ENCODE assay signal across 8 mouse cellular contexts in genomic region chr3:36552406-36553047, GRCm38 (mm10). TPM values are rescaled to one million over a fixed set of nuclear protein-coding genes. Genes with fewer than 3 reads are reported as not detected.
DNase-seq lines count a peak whose midpoint lies in the region; ATAC-seq and TF ChIP-seq lines count a peak whose summit lies in the region.

Exosc9 (plus strand) TSS chr3:36552606.

- H3K27ac ChIP-seq in CH12.LX (ENCODE audit: insufficient read depth, low read depth): no peak within 1 kb of the TSS
- peak within 1 kb of the TSS; percentile 85 for H3K27ac ChIP-seq in forebrain, embryonic 12.5 days
- 0 out of 2 replicates have a peak within 1 kb of the TSS, but pooled peaks have one; percentile 5 for H3K27ac ChIP-seq in heart, postnatal 0 days (ENCODE audit: low read depth)
- H3K27ac ChIP-seq in liver, postnatal 0 days (ENCODE audit: low read depth): peak within 1 kb of the TSS; percentile 37; the same call in 1 of the 2 replicates
- H3K27ac ChIP-seq in neural tube, embryonic 14.5 days (ENCODE audit: low read depth, low read length): peak within 1 kb of the TSS; percentile 81

- peaks cover 27 to 39% of the 10 kb centered on the region in 2 experiments for H3K36me3 ChIP-seq in CH12.LX (replicated peaks in 1 of 2; ENCODE audit: control insufficient read depth in 1 of 2, insufficient read depth in 1 of 2, low read length in 1 of 2)
- peaks cover 30% of the 10 kb centered on the region for H3K36me3 ChIP-seq in forebrain, embryonic 12.5 days (replicated peaks)
- H3K36me3 ChIP-seq in heart, postnatal 0 days (replicated peaks; ENCODE audit: control insufficient read depth, insufficient read depth, low read length): peaks cover 30% of the 10 kb centered on the region
- H3K36me3 ChIP-seq in liver, postnatal 0 days (replicated peaks; ENCODE audit: insufficient read depth, low read length): peaks cover 27% of the 10 kb centered on the region
- peaks cover 21% of the 10 kb centered on the region for H3K36me3 ChIP-seq in neural tube, embryonic 14.5 days (ENCODE audit: control insufficient read depth, insufficient read depth, low read length)

- H3K4me3 ChIP-seq in CH12.LX (replicated peaks in 1 of 3; ENCODE audit: low read depth in 2 of 3, low read length in 2 of 3, poor library complexity in 1 of 3): peak within 1 kb of the TSS; percentile 81 to 98 (median 81)
- H3K4me3 ChIP-seq in forebrain, embryonic 12.5 days (replicated peaks): peak within 1 kb of the TSS; percentile 78
- H3K4me3 ChIP-seq in heart, postnatal 0 days (ENCODE audit: low read depth, low read length): peak within 1 kb of the TSS; percentile 61
- peak within 1 kb of the TSS; percentile 85 for H3K4me3 ChIP-seq in liver, postnatal 0 days (ENCODE audit: low read depth, low read length)
- H3K4me3 ChIP-seq in neural tube, embryonic 14.5 days (ENCODE audit: low read depth, low read length): peak within 1 kb of the TSS; percentile 75

- TF ChIP-seq RAD21 in CH12.LX (IDR thresholded peaks at IDR 0.05; ENCODE audit: low read depth, low read length): no peak

- ATAC-seq in forebrain, embryonic 12.5 days (ENCODE audit: low FRiP score): peak; percentile 97
- ATAC-seq in heart, postnatal 0 days (ENCODE audit: insufficient read depth, low read depth): peak; percentile 94
- peak; percentile 97 for ATAC-seq in liver, postnatal 0 days
- ATAC-seq in neural tube, embryonic 14.5 days (ENCODE audit: low read depth): peak; percentile 97

- under 1% methylated on average over 39 of the region's 39 CpGs for WGBS in forebrain, embryonic 12.5 days
- under 1% methylated on average over 39 of the region's 39 CpGs for WGBS in heart, postnatal 0 days
- WGBS in large intestine, adult 2 months: under 1% methylated on average over 39 of the region's 39 CpGs
- under 1% methylated on average over 39 of the region's 39 CpGs for WGBS in liver, postnatal 0 days (ENCODE audit: insufficient replicate concordance)
- 0% methylated on average over 39 of the region's 39 CpGs for WGBS in neural tube, embryonic 14.5 days

- peaks cover 11% of the 10 kb centered on the region for H3K79me2 ChIP-seq in CH12.LX (replicated peaks; ENCODE audit: control insufficient read depth, extremely low read depth, insufficient read depth, poor library complexity, severe bottlenecking)

- dilution Hi-C loops in CH12.LX (cut with MboI; ENCODE audit: extremely low pct_ligation_motif_present, extremely low pct_unique_long_range_greater_than_20kb, low sequenced_read_pairs): no loop called here

- no peaks in the 10 kb centered on the region for H3K27me3 ChIP-seq in CH12.LX (replicated peaks)
- no peaks in the 10 kb centered on the region for H3K27me3 ChIP-seq in forebrain, embryonic 12.5 days
- H3K27me3 ChIP-seq in heart, postnatal 0 days (ENCODE audit: control insufficient read depth, insufficient read depth, low read length): no peaks in the 10 kb centered on the region
- H3K27me3 ChIP-seq in liver, postnatal 0 days (ENCODE audit: insufficient read depth, low read length): no peaks in the 10 kb centered on the region
- no peaks in the 10 kb centered on the region for H3K27me3 ChIP-seq in neural tube, embryonic 14.5 days (ENCODE audit: control insufficient read depth, insufficient read depth, low read length)

- peak; percentile 86 for TF ChIP-seq POLR2A in CH12.LX (IDR thresholded peaks at IDR 0.05; ENCODE audit: low read depth, low read length)

- H3K4me2 ChIP-seq in CH12.LX (ENCODE audit: insufficient read depth, low read depth, poor library complexity, severe bottlenecking): peak within 1 kb of the TSS; percentile 71
- H3K4me2 ChIP-seq in forebrain, embryonic 12.5 days: peak within 1 kb of the TSS; percentile 80
- peak within 1 kb of the TSS; percentile 78 for H3K4me2 ChIP-seq in heart, postnatal 0 days (ENCODE audit: low read depth, low read length)
- peak within 1 kb of the TSS; percentile 80 for H3K4me2 ChIP-seq in liver, postnatal 0 days (ENCODE audit: low read depth, low read length)
- peak within 1 kb of the TSS; percentile 87 for H3K4me2 ChIP-seq in neural tube, embryonic 14.5 days (ENCODE audit: low read depth, low read length)

- peak within 1 kb of the TSS; percentile 88 for H3K9ac ChIP-seq in CH12.LX (ENCODE audit: insufficient read depth, low read depth)
- peak within 1 kb of the TSS; percentile 80 for H3K9ac ChIP-seq in forebrain, embryonic 12.5 days
- H3K9ac ChIP-seq in heart, postnatal 0 days (replicated peaks; ENCODE audit: low read depth, low read length): peak within 1 kb of the TSS; percentile 58
- H3K9ac ChIP-seq in liver, postnatal 0 days (replicated peaks): peak within 1 kb of the TSS; percentile 75
- H3K9ac ChIP-seq in neural tube, embryonic 14.5 days (replicated peaks; ENCODE audit: low read depth, low read length): peak within 1 kb of the TSS; percentile 68

- H3K4me1 ChIP-seq in CH12.LX (ENCODE audit: control insufficient read depth in 1 of 2, insufficient read depth in 2 of 2): peaks cover 2 to 16% of the 10 kb centered on the region in 2 experiments; a peak in 2 of 4 replicates
- peaks cover 17% of the 10 kb centered on the region for H3K4me1 ChIP-seq in forebrain, embryonic 12.5 days
- H3K4me1 ChIP-seq in heart, postnatal 0 days (ENCODE audit: control insufficient read depth, insufficient read depth): no peaks in the 10 kb centered on the region
- H3K4me1 ChIP-seq in liver, postnatal 0 days (ENCODE audit: insufficient read depth): peaks cover 8% of the 10 kb centered on the region; the same call in 1 of the 2 replicates
- H3K4me1 ChIP-seq in neural tube, embryonic 14.5 days (ENCODE audit: control insufficient read depth, insufficient read depth, low read length): peaks cover 12% of the 10 kb centered on the region; the same call in 1 of the 2 replicates

- H3K9me3 ChIP-seq in CH12.LX (replicated peaks; ENCODE audit: low read length): no peaks in the 10 kb centered on the region
- no peaks in the 10 kb centered on the region for H3K9me3 ChIP-seq in forebrain, embryonic 12.5 days
- no peaks in the 10 kb centered on the region for H3K9me3 ChIP-seq in heart, postnatal 0 days (replicated peaks; ENCODE audit: control insufficient read depth, low read length)
- H3K9me3 ChIP-seq in liver, postnatal 0 days (ENCODE audit: low read length): no peaks in the 10 kb centered on the region
- no peaks in the 10 kb centered on the region for H3K9me3 ChIP-seq in neural tube, embryonic 14.5 days (ENCODE audit: control insufficient read depth, low read length)

- no peak for TF ChIP-seq CTCF in CH12.LX (conservative IDR thresholded peaks at IDR 0.05 in 1 of 2, IDR thresholded peaks at IDR 0.05 in 1 of 2; ENCODE audit: low read depth in 2 of 2, low read length in 2 of 2)
- TF ChIP-seq CTCF in heart, postnatal 0 days (IDR thresholded peaks at IDR 0.05; ENCODE audit: low read depth): 0 out of 2 replicates have a peak, but pooled peaks have one; percentile 0
- no peak for TF ChIP-seq CTCF in liver, postnatal 0 days (IDR thresholded peaks at IDR 0.05; ENCODE audit: low read depth)

- TF ChIP-seq EP300 in CH12.LX (IDR thresholded peaks at IDR 0.05; ENCODE audit: low read length): no peak
- no peak for TF ChIP-seq EP300 in heart, postnatal 0 days (IDR thresholded peaks at IDR 0.05; ENCODE audit: low read depth)
- TF ChIP-seq EP300 in liver, postnatal 0 days (IDR thresholded peaks at IDR 0.05; ENCODE audit: low read depth): no peak

- in situ Hi-C loops in CH12.LX (cut with MboI; ENCODE audit: low pct_ligation_motif_present, low pct_unique_long_range_greater_than_20kb, low sequenced_read_pairs): no loop called here

- DNase-seq in CH12.LX (ENCODE audit: extremely low read depth): peak; percentile 83
- DNase-seq in c-Kit-positive CD71-positive TER-119-negative erythroid progenitor cells, embryonic 14.5 days (ENCODE audit: low read depth): peak; percentile 68
- DNase-seq in heart, postnatal 0 days (ENCODE audit: low spot score): peak; percentile 79
- DNase-seq in large intestine, adult 2 months (ENCODE audit: low read depth, low spot score): peak; percentile 71
- DNase-seq in liver, postnatal 0 days: peak; percentile 95
- peak; percentile 99 for DNase-seq in testis, postnatal 10 days (ENCODE audit: low spot score)

TF ChIP-seq in CH12.LX, 34 proteins besides CTCF, POLR2A, EP300 and RAD21 (continues in another document):
- TF ChIP-seq HCFC1 (IDR thresholded peaks at IDR 0.05; ENCODE audit: low read depth, low read length) (peak; percentile 86), TCF12 (IDR thresholded peaks at IDR 0.05; ENCODE audit: low read depth, low read length) (peak; percentile 55), SMC3 (IDR thresholded peaks at IDR 0.05; ENCODE audit: low read depth, low read length) (no peak), POLR2AphosphoS2 (IDR thresholded peaks at IDR 0.05; ENCODE audit: low read depth, low read length) (no peak), MEF2A (IDR thresholded peaks at IDR 0.05; ENCODE audit: borderline replicate concordance, low read depth, low read length) (peak; percentile 54; the same call in 1 of the 2 replicates), MYC (IDR thresholded peaks at IDR 0.05; ENCODE audit: low read depth, low read length) (no peak; the same call in 1 of the 2 replicates), ZMIZ1 (IDR thresholded peaks at IDR 0.05; ENCODE audit: low read depth, low read length) (peak; percentile 58; the same call in 1 of the 2 replicates), KAT2A (IDR thresholded peaks at IDR 0.05; ENCODE audit: insufficient replicate concordance, low read length) (peak; percentile 66; the same call in 1 of the 2 replicates), NELFE (IDR thresholded peaks at IDR 0.05; ENCODE audit: low read depth, low read length) (peak; percentile 75; the same call in 1 of the 2 replicates), GABPA (IDR thresholded peaks at IDR 0.05; ENCODE audit: insufficient replicate concordance, low read depth, low read length) (peak; percentile 29; the same call in 1 of the 2 replicates), JUN (IDR thresholded peaks at IDR 0.05; ENCODE audit: insufficient read depth, low read depth, low read length) (no peak), PAX5 (IDR thresholded peaks at IDR 0.05; ENCODE audit: low read length) (no peak), MAZ (IDR thresholded peaks at IDR 0.05; ENCODE audit: low read depth, low read length) (0 out of 2 replicates have a peak, but pooled peaks have one; percentile 26), IRF4 (IDR thresholded peaks at IDR 0.05; ENCODE audit: low read depth, low read length) (peak; percentile 71; the same call in 1 of the 2 replicates)

RNA-seq across cellular contexts. Expression of gene Exosc9, which starts in this region (rescaled TPM):
- total RNA-seq in CH12.LX (2012; rRNA removed) (60.6 and 77.4 TPM in 2 replicates), CH12.LX (2014; rRNA removed) (128 and 151 TPM in 2 replicates)
- 144 and 149 TPM in 2 replicates for polyA plus RNA-seq in CH12.LX (2012; ENCODE audit: insufficient read length, low read depth)
- polyA plus RNA-seq in forebrain, embryonic 12.5 days (2016; fragmentation: Nextera tagmentation; extraction: Ambion mirVana): 84.2 and 86.1 TPM in 2 replicates
- total RNA-seq in heart, postnatal 0 days (2014; rRNA removed; ENCODE audit: low replicate concordance): 22.6 and 31.7 TPM in 2 replicates
- 39.6 and 40.9 TPM in 2 replicates for polyA plus RNA-seq in heart, postnatal 0 days (2015; fragmentation: Nextera tagmentation; extraction: Ambion mirVana)
- polyA plus RNA-seq in large intestine, adult 2 months (2012; rRNA removed): 14.5 and 14.9 TPM in 2 replicates
- 22.9 and 24.8 TPM in 2 replicates for polyA plus RNA-seq in liver, postnatal 0 days (2015; fragmentation: Nextera tagmentation; extraction: Ambion mirVana)
- 84.9 and 87.1 TPM in 2 replicates for polyA plus RNA-seq in neural tube, embryonic 14.5 days (2014; fragmentation: Nextera tagmentation; extraction: Ambion mirVana)
